Mouse (Mus musculus): Measurements from ENCODE around the gene Cpm.

DNA sequence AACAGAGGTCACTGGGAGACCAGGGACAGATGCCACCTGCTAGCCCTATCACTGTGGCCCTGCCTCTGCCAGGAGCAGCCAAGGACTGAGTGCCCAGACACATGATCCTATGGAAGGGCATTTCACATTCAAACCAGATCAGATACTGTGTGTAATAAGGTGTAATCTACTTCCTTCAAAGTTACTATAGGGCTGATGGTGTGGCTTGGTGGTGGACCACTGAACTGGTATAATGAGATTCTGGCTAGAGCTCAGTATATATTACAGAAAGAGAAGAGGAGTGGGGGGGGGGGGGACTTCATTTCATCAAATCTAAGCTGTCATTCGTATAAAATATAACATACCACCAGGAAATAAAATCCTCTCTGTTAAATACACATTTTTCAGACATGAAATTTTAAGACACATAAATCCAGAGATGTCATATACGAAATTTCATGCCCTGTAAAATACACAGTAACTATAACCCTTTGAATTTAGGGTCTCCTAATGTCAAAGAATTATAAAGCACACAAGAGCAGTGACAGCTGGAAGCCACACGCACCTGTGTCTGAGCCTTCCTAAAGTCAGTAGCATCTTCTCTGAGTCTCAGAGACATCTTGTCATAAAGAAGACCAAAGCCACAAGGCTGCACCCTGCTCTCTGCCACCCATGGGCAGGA, 45.2 kb downstream of the Cpm start:
- TF ChIP-seq CTCF (IDR thresholded peaks at IDR 0.05; ENCODE audit: low read depth) (no peak), EP300 (IDR thresholded peaks at IDR 0.05; ENCODE audit: low read depth) (no peak)

Data from liver, embryonic 14.5 days (tissue).